Mouse (Mus musculus) ES-Bruce4 (cell line): ENCODE results near the gene Pbld2. TPM values are rescaled to one million over a fixed set of nuclear protein-coding genes. Genes with fewer than 3 reads are reported as not detected.

ENCODE experiments used
- H3K27ac ChIP-seq: 2 replicates; pipeline ENCODE4 v1.5.1; 2012; ENCODE audit warnings: low read length, inconsistent platforms; ENCODE audit not compliant: insufficient read depth
- H3K27me3 ChIP-seq: 2 replicates; pipeline ENCODE4 v1.6.1; 2012; ENCODE audit warnings: mild to moderate bottlenecking, low read length, inconsistent platforms; ENCODE audit not compliant: control insufficient read depth, poor library complexity, insufficient read depth, severe bottlenecking
- H3K36me3 ChIP-seq: 2 replicates; pipeline ENCODE4 v1.6.1; 2012; ENCODE audit warnings: inconsistent platforms, mild to moderate bottlenecking, low read length, moderate library complexity; ENCODE audit not compliant: control insufficient read depth, poor library complexity, insufficient read depth, severe bottlenecking
- H3K4me1 ChIP-seq: one replicate; pipeline ENCODE4 v1.8.1; 2011; ENCODE audit warnings: low read length; ENCODE audit not compliant: control insufficient read depth, insufficient read depth
- H3K4me3 ChIP-seq: 2 replicates; pipeline ENCODE4 v1.5.1; 2011; ENCODE audit warnings: low read depth, mild to moderate bottlenecking, low read length
- H3K9ac ChIP-seq: 2 replicates; pipeline ENCODE4 v1.6.1; 2012; ENCODE audit warnings: low read depth, mild to moderate bottlenecking, inconsistent platforms; ENCODE audit not compliant: poor library complexity, severe bottlenecking
- H3K9me3 ChIP-seq: replicated peaks from 2 replicates; pipeline ENCODE4 v1.6.1; 2012; ENCODE audit warnings: mild to moderate bottlenecking, low read length, inconsistent platforms; ENCODE audit not compliant: control insufficient read depth, poor library complexity, insufficient read depth, severe bottlenecking
- CTCF ChIP-seq: IDR thresholded peaks from one replicate; pipeline ENCODE4 v1.8.1; 2011; ENCODE audit warnings: low read depth, low read length
- EP300 ChIP-seq: IDR thresholded peaks from 2 replicates; pipeline ENCODE4 v1.6.1; 2011; ENCODE audit warnings: low read depth, low read length; ENCODE audit not compliant: insufficient read depth
- POLR2A ChIP-seq: IDR thresholded peaks from one replicate; pipeline ENCODE4 v1.8.1; 2011; ENCODE audit warnings: low read length; ENCODE audit not compliant: insufficient read depth
- polyA plus RNA-seq: library from polyadenylated mRNA; stranded (reverse); fragments of >200 nt; gene quantifications from 2 replicates; pipeline ENCODE4 v1.2.4, GENCODE M21; 2011; ENCODE audit warnings: low read depth; ENCODE audit not compliant: missing spikeins, insufficient read depth, insufficient read length

Gene Pbld2
- polyA plus RNA-seq, 1 experiment = 1.3 TPM

- no peak overlapping the region for H3K4me3 ChIP-seq
- no peak overlapping the region for H3K9ac ChIP-seq
- H3K9me3 ChIP-seq = no peaks in the 10 kb centered on the region
- H3K27me3 ChIP-seq = peaks cover 2% of the 10 kb centered on the region; the same call in 1 of the 2 replicates
- H3K27ac ChIP-seq = no peak overlapping the region
- H3K4me1 ChIP-seq = peaks cover 3% of the 10 kb centered on the region
- TF ChIP-seq CTCF (no peak), EP300 (no peak), POLR2A (no peak)
- no peaks in the 10 kb centered on the region for H3K36me3 ChIP-seq
Measured at GRCm38 (mm10) chr10:63092616-63093550, 68.8 kb downstream of the Pbld2 start.

DNA sequence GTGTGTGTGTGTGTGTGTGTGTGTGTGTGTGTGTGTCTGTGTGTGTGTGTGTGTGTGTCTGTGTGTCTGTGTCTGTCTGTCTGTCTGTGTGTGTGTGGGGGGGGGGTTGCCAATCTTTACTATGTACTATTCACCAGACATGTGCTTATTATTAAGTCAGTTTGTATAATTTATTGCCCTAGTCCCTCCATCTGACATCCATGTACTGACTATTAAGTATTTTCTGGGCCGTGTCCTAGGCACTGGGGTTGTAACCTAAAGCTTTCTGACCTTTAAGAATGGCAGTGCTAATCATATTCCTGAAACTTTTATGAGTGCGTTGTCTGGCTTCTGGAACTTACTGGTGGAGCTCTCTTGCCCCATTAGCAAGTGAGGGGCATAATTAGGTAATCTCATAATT, 72.6 kb downstream of the Pbld2 start:
- peaks cover 3% of the 10 kb centered on the region; the same call in 1 of the 2 replicates for H3K9me3 ChIP-seq
- peaks cover 4% of the 10 kb centered on the region; the same call in 1 of the 2 replicates for H3K27me3 ChIP-seq
- no peak overlapping the region for H3K27ac ChIP-seq
- H3K9ac ChIP-seq = no peak overlapping the region
- H3K36me3 ChIP-seq = no peaks in the 10 kb centered on the region
- no peak overlapping the region for H3K4me3 ChIP-seq
- TF ChIP-seq POLR2A (no peak), EP300 (no peak), CTCF (no peak)
- H3K4me1 ChIP-seq = no peaks in the 10 kb centered on the region

- H3K4me3 ChIP-seq = no peak overlapping the region
- H3K27ac ChIP-seq = no peak overlapping the region
- TF ChIP-seq EP300 = no peak
- TF ChIP-seq POLR2A = no peak
- TF ChIP-seq CTCF = no peak
- H3K9me3 ChIP-seq = peaks cover 14% of the 10 kb centered on the region; the same call in 1 of the 2 replicates
- no peak overlapping the region for H3K9ac ChIP-seq
- H3K4me1 ChIP-seq = no peaks in the 10 kb centered on the region
- peaks cover 4% of the 10 kb centered on the region; the same call in 1 of the 2 replicates for H3K27me3 ChIP-seq
- H3K36me3 ChIP-seq = no peaks in the 10 kb centered on the region
Measured at GRCm38 (mm10) chr10:63098191-63098590, 74.1 kb downstream of the Pbld2 start.

- Histone ChIP-seq H3K9ac (peak within 1 kb of the TSS; percentile 13), H3K27me3 (peaks cover 4% of the 10 kb centered on the region; the same call in 1 of the 2 replicates), H3K27ac (no peak within 1 kb of the TSS), H3K36me3 (no peaks in the 10 kb centered on the region), H3K9me3 (peaks cover 14% of the 10 kb centered on the region; the same call in 1 of the 2 replicates), H3K4me1 (no peaks in the 10 kb centered on the region), H3K4me3 (peak within 1 kb of the TSS; percentile 72)
- no peak for TF ChIP-seq POLR2A
- no peak for TF ChIP-seq CTCF
- no peak for TF ChIP-seq EP300
Measured at GRCm38 (mm10) chr10:63099521-63099920, 75.4 kb downstream of the Pbld2 start, which contains the start of gene Atoh7. Gene Atoh7 (plus strand): TSS chr10:63099651.

DNA sequence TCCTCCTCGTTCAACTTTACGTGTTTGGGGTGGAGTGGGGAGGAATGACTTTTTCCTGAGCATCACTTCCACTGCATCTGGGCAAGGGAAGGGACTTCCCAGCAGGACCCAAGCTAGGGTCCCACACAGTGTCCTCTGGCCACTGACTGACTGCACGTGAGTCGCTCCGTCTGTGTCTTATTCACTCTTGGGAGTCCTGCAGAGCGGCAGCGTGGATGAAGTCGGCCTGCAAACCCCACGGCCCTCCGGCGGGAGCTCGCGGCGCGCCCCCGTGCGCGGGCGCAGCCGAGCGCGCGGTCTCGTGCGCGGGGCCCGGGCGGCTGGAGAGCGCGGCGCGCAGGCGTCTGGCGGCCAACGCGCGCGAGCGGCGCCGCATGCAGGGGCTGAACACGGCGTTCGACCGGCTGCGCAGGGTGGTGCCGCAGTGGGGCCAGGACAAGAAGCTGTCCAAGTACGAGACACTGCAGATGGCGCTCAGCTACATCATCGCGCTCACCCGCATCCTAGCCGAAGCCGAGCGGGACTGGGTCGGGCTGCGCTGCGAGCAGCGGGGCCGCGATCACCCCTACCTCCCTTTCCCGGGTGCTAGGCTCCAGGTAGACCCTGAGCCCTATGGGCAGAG, 75.9 kb downstream of the Pbld2 start:
- Histone ChIP-seq H3K27me3 (peaks cover 4% of the 10 kb centered on the region; the same call in 1 of the 2 replicates), H3K4me3 (peak overlapping the region; percentile 72), H3K27ac (no peak overlapping the region), H3K9me3 (peaks cover 14% of the 10 kb centered on the region; the same call in 1 of the 2 replicates), H3K9ac (peak overlapping the region; percentile 13), H3K36me3 (no peaks in the 10 kb centered on the region), H3K4me1 (no peaks in the 10 kb centered on the region)
- no peak for TF ChIP-seq POLR2A

- Histone ChIP-seq H3K27me3 (peaks cover 4% of the 10 kb centered on the region; the same call in 1 of the 2 replicates), H3K36me3 (no peaks in the 10 kb centered on the region), H3K9ac (peak overlapping the region; percentile 13), H3K4me3 (peak overlapping the region; percentile 72), H3K4me1 (no peaks in the 10 kb centered on the region), H3K27ac (no peak overlapping the region), H3K9me3 (peaks cover 14% of the 10 kb centered on the region; the same call in 1 of the 2 replicates)
- no peak for TF ChIP-seq CTCF
Measured at GRCm38 (mm10) chr10:63100657-63101056, 76.5 kb downstream of the Pbld2 start.

Other genes with a start within 250 kb of the Pbld2 start
- 116 and 123 TPM in 2 replicates for gene Ccar1, start 232.0 kb upstream of the Pbld2 start, polyA plus RNA-seq
- gene Tet1, start 115.3 kb upstream of the Pbld2 start, polyA plus RNA-seq = 231 and 239 TPM in 2 replicates
- 11.3 and 11.6 TPM in 2 replicates for gene Slc25a16, start 103.7 kb upstream of the Pbld2 start, polyA plus RNA-seq
- 39.5 and 46.7 TPM in 2 replicates for gene Dna2, start 77.3 kb upstream of the Pbld2 start, polyA plus RNA-seq
- 30.7 and 32.0 TPM in 2 replicates for gene Rufy2, start 44.1 kb upstream of the Pbld2 start, polyA plus RNA-seq
- gene Hnrnph3, start 98 bp upstream of the Pbld2 start, polyA plus RNA-seq = 121 and 135 TPM in 2 replicates
- not detected in 2 replicates for gene Pbld1, start 35.8 kb downstream of the Pbld2 start, polyA plus RNA-seq
- gene Atoh7, start 75.3 kb downstream of the Pbld2 start, polyA plus RNA-seq = not detected in 2 replicates
- gene Mypn, start 179.6 kb downstream of the Pbld2 start, polyA plus RNA-seq = 0.66 and 0.81 TPM in 2 replicates
- gene Herc4, start 219.5 kb downstream of the Pbld2 start, polyA plus RNA-seq = 123 and 139 TPM in 2 replicates